Mouse (Mus musculus): ENCODE results near the gene Adgrl3.

Gene Adgrl3

GRCm38 (mm10) chr5:81843798-81844197 is 823.9 kb downstream of the Adgrl3 start:
- DNase-seq (ENCODE audit: low spot score in 2 of 2), result no peak

DNA sequence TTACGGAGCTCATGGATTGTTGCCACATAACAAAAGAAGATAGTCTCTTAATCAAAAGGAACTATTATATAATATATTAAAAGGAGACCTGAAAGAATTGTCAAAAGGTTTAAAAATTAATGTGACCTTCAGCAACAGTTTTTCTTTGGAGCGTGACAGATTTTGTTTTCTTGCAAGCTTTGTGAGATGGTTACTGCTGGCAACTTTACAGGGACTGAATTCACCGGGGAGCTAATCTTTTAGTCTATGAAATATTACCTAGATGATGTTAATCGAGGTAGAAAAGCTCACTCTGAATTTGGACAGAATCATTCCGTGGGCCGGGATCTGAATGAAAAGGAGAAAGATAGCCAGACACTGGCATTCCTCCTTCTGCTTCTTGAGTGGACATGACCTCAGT is 850.4 kb downstream of the Adgrl3 start:
- DNase-seq (ENCODE audit: low spot score in 2 of 2), result no peak

Data from spleen, postnatal 10 days (tissue).